In genomic region chr5:46673413-46673812, GRCm38 (mm10) we compare ENCODE assay signal across 23 mouse cellular contexts.
DNase-seq lines count a peak whose midpoint lies in the region; ATAC-seq and TF ChIP-seq lines count a peak whose summit lies in the region.
"Had no signal": no experiment of that assay in that cellular context is flagged by ENCODE, and none has a peak within 500 bp of the region (broad histone marks: within the 10 kb centered on the region; RNA-seq: fewer than 3 reads in every experiment).

No protein-coding gene starts in this region.

- no peaks in the 10 kb centered on the region for H3K9me3 ChIP-seq in lung, embryonic 14.5 days (ENCODE audit: low read depth, low read length)
- no peaks in the 10 kb centered on the region for H3K9me3 ChIP-seq in liver, postnatal 0 days (ENCODE audit: low read length)
- H3K9me3 ChIP-seq: embryonic facial prominence, embryonic 10.5 days; forebrain, embryonic 13.5 days; heart, embryonic 10.5 days; hindbrain, embryonic 12.5 days had no signal

- 16% methylated on average over 1 of the region's 1 CpGs for WGBS in lung, embryonic 14.5 days
- 17% methylated on average over 1 of the region's 1 CpGs for WGBS in liver, postnatal 0 days (ENCODE audit: insufficient replicate concordance)

- H3K4me1 ChIP-seq in lung, embryonic 14.5 days (ENCODE audit: insufficient read depth) = no peaks in the 10 kb centered on the region
- no peaks in the 10 kb centered on the region for H3K4me1 ChIP-seq in liver, postnatal 0 days (ENCODE audit: insufficient read depth)
- H3K4me1 ChIP-seq: forebrain, embryonic 13.5 days; heart, embryonic 10.5 days; hindbrain, embryonic 12.5 days had no signal

- no peak overlapping the region for H3K9ac ChIP-seq in lung, embryonic 14.5 days
- no peak overlapping the region for H3K9ac ChIP-seq in liver, postnatal 0 days (replicated peaks)
- H3K9ac ChIP-seq: forebrain, embryonic 13.5 days; forebrain, postnatal 0 days; hindbrain, embryonic 12.5 days had no signal

- DNase-seq in lung, embryonic 14.5 days = peak; percentile 51
- no peak for DNase-seq in lung, postnatal 25 days (ENCODE audit: low spot score)
- peak; percentile 75 for DNase-seq in MEL-GATA-1-ER (ENCODE audit: extremely low read depth, low read depth)
- no peak for DNase-seq in liver, postnatal 0 days
- DNase-seq in B cell, adult 2 months = no peak
- DNase-seq in layer of hippocampus, adult 9-11 months = no peak
- DNase-seq: adrenal gland, adult 2 months; adrenal gland, postnatal 25 days; cerebellum, adult 18-20 months; cerebellum, adult 9-11 months; cerebellum, postnatal 36 days; forebrain, postnatal 0 days; gastrocnemius, adult 2 months; gastrocnemius, postnatal 36 days; heart, adult 11 months; heart, postnatal 10 days; heart, postnatal 4 days had no signal

- H3K27ac ChIP-seq in lung, embryonic 14.5 days (ENCODE audit: low read depth) = no peak overlapping the region
- no peak overlapping the region for H3K27ac ChIP-seq in liver, postnatal 0 days (ENCODE audit: low read depth)
- H3K27ac ChIP-seq: embryonic facial prominence, embryonic 10.5 days; forebrain, embryonic 13.5 days; gastrocnemius, adult 2 months; heart, embryonic 10.5 days; hindbrain, embryonic 12.5 days had no signal

- H3K36me3 ChIP-seq in lung, embryonic 14.5 days (ENCODE audit: insufficient read depth) = no peaks in the 10 kb centered on the region
- no peaks in the 10 kb centered on the region for H3K36me3 ChIP-seq in liver, postnatal 0 days (replicated peaks; ENCODE audit: insufficient read depth, low read length)
- H3K36me3 ChIP-seq: embryonic facial prominence, embryonic 10.5 days; heart, embryonic 10.5 days; hindbrain, embryonic 12.5 days had no signal

- peak; percentile 37; the same call in 1 of the 2 replicates for TF ChIP-seq EP300 in liver, postnatal 0 days (IDR thresholded peaks at IDR 0.05; ENCODE audit: low read depth)

- no peak for TF ChIP-seq CTCF in lung, embryonic 14.5 days (IDR thresholded peaks at IDR 0.05; ENCODE audit: low read depth)
- TF ChIP-seq CTCF in liver, postnatal 0 days (IDR thresholded peaks at IDR 0.05; ENCODE audit: low read depth) = no peak

- no peak overlapping the region for H3K4me2 ChIP-seq in lung, embryonic 14.5 days
- H3K4me2 ChIP-seq in liver, postnatal 0 days (ENCODE audit: low read depth, low read length) = no peak overlapping the region
- H3K4me2 ChIP-seq: forebrain, embryonic 13.5 days; hindbrain, embryonic 12.5 days had no signal

- no peak for ATAC-seq in lung, embryonic 14.5 days (ENCODE audit: insufficient read depth)
- ATAC-seq in liver, postnatal 0 days = no peak
- ATAC-seq: CD4-positive, CD25-positive, alpha-beta regulatory T cell, adult 4 months; forebrain, embryonic 13.5 days; forebrain, postnatal 0 days; hindbrain, embryonic 16.5 days had no signal

- no peaks in the 10 kb centered on the region for H3K27me3 ChIP-seq in lung, embryonic 14.5 days (ENCODE audit: insufficient read depth, low read length)
- H3K27me3 ChIP-seq in liver, postnatal 0 days (ENCODE audit: insufficient read depth, low read length) = no peaks in the 10 kb centered on the region
- H3K27me3 ChIP-seq: forebrain, embryonic 13.5 days; hindbrain, embryonic 12.5 days had no signal

- H3K4me3 ChIP-seq in lung, embryonic 14.5 days (ENCODE audit: low read depth, low read length) = no peak overlapping the region
- H3K4me3 ChIP-seq in liver, postnatal 0 days (ENCODE audit: low read depth, low read length) = no peak overlapping the region
- H3K4me3 ChIP-seq: embryonic facial prominence, embryonic 10.5 days; forebrain, embryonic 13.5 days; gastrocnemius, adult 2 months; heart, embryonic 10.5 days; hindbrain, embryonic 12.5 days had no signal

Comparison
In these comparisons a context has a peak if more than half of its experiments do, and no peak if none do; other contexts are left out.
1. DNase-seq: peak in lung, embryonic 14.5 days (single experiment) and MEL-GATA-1-ER (single experiment); none in lung, postnatal 25 days (single experiment), liver, postnatal 0 days (single experiment), B cell, adult 2 months (0 of 2) and layer of hippocampus, adult 9-11 months (single experiment).